Comparison of ENCODE assay signal across 8 mouse cellular contexts in genomic region chr2:137113288-137114061, GRCm38 (mm10). TPM values are rescaled to one million over a fixed set of nuclear protein-coding genes. Genes with fewer than 3 reads are reported as not detected.
DNase-seq lines count a peak whose midpoint lies in the region; ATAC-seq and TF ChIP-seq lines count a peak whose summit lies in the region.

No protein-coding gene starts in this region.

- TF ChIP-seq POLR2A in myocyte (IDR thresholded peaks at IDR 0.05; ENCODE audit: insufficient read length, low read depth), result no peak

- H3ac ChIP-seq in myocyte (ENCODE audit: control insufficient read depth, insufficient read length), result no peak overlapping the region

- peak overlapping the region; percentile 69 for H3K4me2 ChIP-seq in embryonic facial prominence, embryonic 11.5 days (ENCODE audit: low read depth, low read length)
- H3K4me2 ChIP-seq in hindbrain, postnatal 0 days (ENCODE audit: low read depth, low read length), result peak overlapping the region; percentile 99
- H3K4me2 ChIP-seq in myocyte (ENCODE audit: low read depth), result peak overlapping the region; percentile 96

- H3K36me3 ChIP-seq in heart, embryonic 10.5 days, result peaks cover 7% of the 10 kb centered on the region; the same call in 1 of the 2 replicates
- no peaks in the 10 kb centered on the region for H3K36me3 ChIP-seq in embryonic facial prominence, embryonic 11.5 days (replicated peaks; ENCODE audit: control insufficient read depth, insufficient read depth, low read depth, low read length)
- no peaks in the 10 kb centered on the region for H3K36me3 ChIP-seq in hindbrain, postnatal 0 days (ENCODE audit: insufficient read depth, low read length)
- peaks cover 4% of the 10 kb centered on the region for H3K36me3 ChIP-seq in myocyte (ENCODE audit: control insufficient read depth, insufficient read depth)

- H3K27me3 ChIP-seq in heart, embryonic 10.5 days (ENCODE audit: insufficient read depth, poor library complexity, severe bottlenecking), result no peaks in the 10 kb centered on the region
- no peaks in the 10 kb centered on the region; the same call in 1 of the 2 replicates for H3K27me3 ChIP-seq in embryonic facial prominence, embryonic 11.5 days (ENCODE audit: control insufficient read depth, insufficient read depth, low read length)
- no peaks in the 10 kb centered on the region for H3K27me3 ChIP-seq in hindbrain, postnatal 0 days (ENCODE audit: insufficient read depth, low read length)
- no peaks in the 10 kb centered on the region for H3K27me3 ChIP-seq in myocyte (ENCODE audit: control insufficient read depth, insufficient read depth, insufficient read length)

- TF ChIP-seq CTCF in hindbrain, postnatal 0 days (IDR thresholded peaks at IDR 0.05; ENCODE audit: low read depth), result no peak

- peak overlapping the region; percentile 80 for H3K9ac ChIP-seq in embryonic facial prominence, embryonic 11.5 days (replicated peaks; ENCODE audit: low read length)
- H3K9ac ChIP-seq in hindbrain, postnatal 0 days (replicated peaks; ENCODE audit: low read length), result 0 out of 2 replicates have a peak overlapping the region, but pooled peaks have one; percentile 61

- peak overlapping the region; percentile 76 for H3K4me3 ChIP-seq in heart, embryonic 10.5 days
- peak overlapping the region; percentile 73 for H3K4me3 ChIP-seq in embryonic facial prominence, embryonic 11.5 days (ENCODE audit: low read depth, low read length)
- peak overlapping the region; percentile 50 for H3K4me3 ChIP-seq in hindbrain, postnatal 0 days (ENCODE audit: low read length)
- H3K4me3 ChIP-seq in myocyte, result peak overlapping the region; percentile 99

- DNase-seq in heart, embryonic 10.5 days (ENCODE audit: low spot score), result peak; percentile 87
- DNase-seq in heart, adult 9 months (ENCODE audit: low spot score in 2 of 2), result no peak
- DNase-seq in embryonic facial prominence, embryonic 11.5 days (ENCODE audit: low spot score), result peak; percentile 26
- peak; percentile 41 for DNase-seq in hindbrain, postnatal 0 days (ENCODE audit: low spot score)
- DNase-seq in cerebellum, adult 9-10 months, result no peak
- DNase-seq in left cerebral cortex, adult 8-10 months (ENCODE audit: low spot score in 2 of 2), result no peak
- no peak for DNase-seq in cerebellum, adult 9-11 months

- H3K79me2 ChIP-seq in myocyte (ENCODE audit: control insufficient read depth, insufficient read depth), result peaks cover 72% of the 10 kb centered on the region

- WGBS in heart, embryonic 10.5 days, result 10% methylated on average over 12 of the region's 12 CpGs
- 9% methylated on average over 11 of the region's 12 CpGs for WGBS in embryonic facial prominence, embryonic 11.5 days
- 9% methylated on average over 11 of the region's 12 CpGs for WGBS in hindbrain, postnatal 0 days

- peak overlapping the region; percentile 99 for H3K27ac ChIP-seq in heart, embryonic 10.5 days
- 0 out of 2 replicates have a peak overlapping the region, but pooled peaks have one; percentile 25 for H3K27ac ChIP-seq in embryonic facial prominence, embryonic 11.5 days (replicated peaks; ENCODE audit: low read depth, low read length)
- peak overlapping the region; percentile 32; the same call in 1 of the 2 replicates for H3K27ac ChIP-seq in hindbrain, postnatal 0 days

- no peak for ATAC-seq in embryonic facial prominence, embryonic 11.5 days (replicated peaks; ENCODE audit: insufficient number of reproducible peaks, low FRiP score, low TSS enrichment, low read depth)
- no peak for ATAC-seq in hindbrain, postnatal 0 days

- H3K9me3 ChIP-seq in heart, embryonic 10.5 days, result no peaks in the 10 kb centered on the region
- no peaks in the 10 kb centered on the region for H3K9me3 ChIP-seq in embryonic facial prominence, embryonic 11.5 days (replicated peaks; ENCODE audit: control insufficient read depth, low read length)
- no peaks in the 10 kb centered on the region for H3K9me3 ChIP-seq in hindbrain, postnatal 0 days (ENCODE audit: low read length)

- H3K4me1 ChIP-seq in heart, embryonic 10.5 days, result peaks cover 48% of the 10 kb centered on the region
- peaks cover 3% of the 10 kb centered on the region; the same call in 1 of the 2 replicates for H3K4me1 ChIP-seq in embryonic facial prominence, embryonic 11.5 days (ENCODE audit: control insufficient read depth, insufficient read depth, low read length)
- peaks cover 10% of the 10 kb centered on the region; the same call in 1 of the 2 replicates for H3K4me1 ChIP-seq in hindbrain, postnatal 0 days (ENCODE audit: insufficient read depth, low read length)

TF ChIP-seq in myocyte, 11 proteins besides CTCF, POLR2A, EP300 and RAD21:
- TF ChIP-seq CEBPB (IDR thresholded peaks at IDR 0.05; ENCODE audit: insufficient read depth, poor library complexity, severe bottlenecking) (no peak), SRF (IDR thresholded peaks at IDR 0.05; ENCODE audit: control insufficient read depth, insufficient read length, low read depth) (no peak), MYOD1 (IDR thresholded peaks at IDR 0.05; ENCODE audit: control insufficient read depth in 1 of 3, insufficient read length in 2 of 3, low read depth in 2 of 3) (no peak)

RNA-seq across cellular contexts. Expression of gene Jag1, which starts 3.0 kb away (rescaled TPM):
- 21.6 and 23.2 TPM in 2 replicates for polyA plus RNA-seq in heart, embryonic 10.5 days (2016; fragmentation: Nextera tagmentation; extraction: Ambion mirVana)
- 14.2 and 15.8 TPM in 2 replicates for polyA plus RNA-seq in embryonic facial prominence, embryonic 11.5 days (2014; fragmentation: Nextera tagmentation; extraction: Ambion mirVana)
- total RNA-seq in hindbrain, postnatal 0 days (2014; rRNA removed), result 8.5 and 8.7 TPM in 2 replicates
- 4.9 and 5.5 TPM in 2 replicates for polyA plus RNA-seq in hindbrain, postnatal 0 days (2015; fragmentation: Nextera tagmentation; extraction: Ambion mirVana)
- polyA plus RNA-seq in myocyte (2012; fragmentation: generic; extraction: Trizol), result 17.9 TPM
- 1 to 10 TPM; 7.1 to 8.0 (median 7.5) TPM for total RNA-seq in left cerebral cortex, adult 8-10 months (2022)

Comparison
In these comparisons a context has a peak if more than half of its experiments do, and no peak if none do; other contexts are left out.
1. DNase-seq: peak in heart, embryonic 10.5 days (single experiment), embryonic facial prominence, embryonic 11.5 days (single experiment) and hindbrain, postnatal 0 days (single experiment); none in heart, adult 9 months (0 of 2), cerebellum, adult 9-10 months (single experiment), left cerebral cortex, adult 8-10 months (0 of 2) and cerebellum, adult 9-11 months (single experiment).
2. H3K27ac ChIP-seq: peak in every context shown above with its lines; median percentile 99 in heart, embryonic 10.5 days; 32 in hindbrain, postnatal 0 days; 25 in embryonic facial prominence, embryonic 11.5 days.
3. Peak in every context shown above with its lines, with median percentiles within 50 percentile points of each other: H3K4me3 ChIP-seq and H3K4me2 ChIP-seq.